Mouse (Mus musculus): ENCODE results near the gene Tctn1. TPM values are rescaled to one million over a fixed set of nuclear protein-coding genes. Genes with fewer than 3 reads are reported as not detected.

Gene Tctn1
- total and polyA plus RNA-seq, 3 experiments: 3.8 to 6.0 TPM; not detected in 1

DNA sequence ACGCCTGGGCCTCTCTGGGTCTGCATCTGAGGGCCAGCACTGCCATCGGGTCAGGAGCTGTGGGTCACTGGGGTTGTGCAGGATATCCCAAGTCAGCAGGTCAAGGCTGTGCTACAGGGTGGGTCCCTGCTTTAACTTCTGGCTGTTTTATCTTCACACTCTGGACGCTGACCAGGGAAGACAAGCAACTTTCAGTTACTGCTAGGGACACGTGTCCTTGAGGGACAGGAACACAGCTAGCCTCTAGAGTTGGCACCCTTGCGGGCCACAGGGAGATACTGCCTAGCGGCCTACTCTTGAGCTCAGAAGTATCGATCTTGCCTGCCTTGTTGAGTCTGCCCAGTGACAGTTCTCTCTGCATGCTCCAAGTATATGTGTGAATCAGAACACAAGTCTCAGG lies 24.6 kb downstream of the Tctn1 start:
- Histone ChIP-seq H3K36me3 (ENCODE audit: control insufficient read depth in 1 of 2, insufficient read depth in 2 of 2, low read length in 2 of 2) (no peaks in the 10 kb centered on the region), H3K79me2 (ENCODE audit: control insufficient read depth, insufficient read depth, low read length, poor library complexity) (no peaks in the 10 kb centered on the region), H3K4me1 (ENCODE audit: control insufficient read depth in 1 of 2, insufficient read depth in 2 of 2, low read length in 2 of 2) (no peaks in the 10 kb centered on the region), H3K9me3 (replicated peaks; ENCODE audit: insufficient read depth, low read length) (no peaks in the 10 kb centered on the region), H3K27me3 (ENCODE audit: control insufficient read depth in 1 of 2, insufficient read depth in 2 of 2, low read length in 2 of 2) (no peaks in the 10 kb centered on the region), H3K27ac (ENCODE audit: control insufficient read depth, low read depth, low read length) (no peak overlapping the region), H3K4me3 (ENCODE audit: control insufficient read depth in 1 of 2, insufficient read depth in 1 of 2, low read depth in 2 of 2, low read length in 2 of 2) (no peak overlapping the region), H3K9ac (ENCODE audit: control insufficient read depth, low read depth, low read length, poor library complexity, severe bottlenecking) (no peak overlapping the region)
- DNase-seq (ENCODE audit: low read depth, low spot score): no peak
- no peak for TF ChIP-seq TAL1 (IDR thresholded peaks at IDR 0.05; ENCODE audit: low read length)

DNA sequence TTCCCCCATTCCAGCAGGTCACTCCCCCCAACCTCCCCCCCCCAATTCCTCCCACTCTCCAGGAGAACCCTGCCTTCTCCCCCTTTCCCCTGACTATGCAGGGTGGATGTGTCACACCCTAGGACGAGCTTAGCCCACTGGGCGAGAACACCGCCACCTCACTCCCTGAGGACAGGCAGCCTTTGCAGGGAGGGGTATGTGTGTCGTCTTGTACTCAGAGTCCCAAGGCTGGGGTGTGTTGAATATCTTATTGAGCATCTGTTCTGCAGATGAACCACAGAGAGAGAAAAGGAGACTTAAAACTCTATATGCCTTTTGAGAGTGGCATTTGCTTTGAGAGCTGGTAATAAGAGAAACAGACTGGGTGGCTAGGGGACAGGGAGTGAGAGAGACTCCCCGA lies 27.1 kb downstream of the Tctn1 start:
- TF ChIP-seq NELFE (IDR thresholded peaks at IDR 0.05; ENCODE audit: low read depth, low read length) (no peak), ZMIZ1 (IDR thresholded peaks at IDR 0.05; ENCODE audit: low read depth, low read length) (no peak), CHD1 (IDR thresholded peaks at IDR 0.05; ENCODE audit: low read depth, low read length) (no peak)
- Histone ChIP-seq H3K79me2 (ENCODE audit: control insufficient read depth, insufficient read depth, low read length, poor library complexity) (no peaks in the 10 kb centered on the region), H3K9me3 (replicated peaks; ENCODE audit: insufficient read depth, low read length) (no peaks in the 10 kb centered on the region), H3K36me3 (ENCODE audit: control insufficient read depth in 1 of 2, insufficient read depth in 2 of 2, low read length in 2 of 2) (no peaks in the 10 kb centered on the region), H3K4me1 (ENCODE audit: control insufficient read depth in 1 of 2, insufficient read depth in 2 of 2, low read length in 2 of 2) (no peaks in the 10 kb centered on the region), H3K27ac (ENCODE audit: control insufficient read depth, low read depth, low read length) (no peak overlapping the region), H3K4me3 (ENCODE audit: control insufficient read depth in 1 of 2, insufficient read depth in 1 of 2, low read depth in 2 of 2, low read length in 2 of 2) (no peak overlapping the region), H3K9ac (ENCODE audit: control insufficient read depth, low read depth, low read length, poor library complexity, severe bottlenecking) (no peak overlapping the region), H3K27me3 (ENCODE audit: control insufficient read depth in 1 of 2, insufficient read depth in 2 of 2, low read length in 2 of 2) (no peaks in the 10 kb centered on the region)
- no peak for DNase-seq (ENCODE audit: low read depth, low spot score)

DNA sequence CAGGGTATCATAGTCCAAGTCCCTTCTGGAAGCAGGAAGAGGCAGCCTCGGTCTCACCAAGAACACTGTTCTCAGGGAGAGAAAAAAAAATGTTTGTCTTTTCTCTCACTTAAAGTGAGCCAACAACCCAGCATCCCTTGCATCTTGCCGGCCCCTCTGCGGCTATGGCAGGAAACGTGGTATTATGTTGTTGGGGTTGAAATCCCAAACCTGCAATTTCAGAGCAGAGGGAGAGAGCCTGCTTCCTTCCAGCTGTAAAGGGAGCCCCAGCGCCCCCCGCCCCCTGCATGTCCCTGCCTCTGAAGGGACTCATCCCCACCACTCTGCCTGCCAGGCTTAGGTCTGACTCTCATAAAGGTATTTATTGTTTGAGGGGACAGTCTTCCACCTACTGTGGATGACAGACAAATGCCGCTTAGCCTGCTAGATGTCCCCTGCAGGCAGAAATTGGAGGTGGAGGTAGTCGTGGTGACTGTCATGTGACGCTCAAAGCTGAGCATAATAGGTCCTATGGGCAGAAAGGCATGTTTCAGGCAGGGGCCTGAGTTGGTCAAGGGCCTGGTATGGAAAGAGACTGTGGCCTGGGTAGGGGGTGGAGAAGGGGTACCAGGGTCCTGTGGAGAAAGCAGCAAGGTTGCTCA lies 28.9 kb downstream of the Tctn1 start:
- no peak overlapping the region for H3K9ac ChIP-seq (ENCODE audit: control insufficient read depth, low read depth, low read length, poor library complexity, severe bottlenecking)
- H3K27ac ChIP-seq (ENCODE audit: control insufficient read depth, low read depth, low read length): no peak overlapping the region
- TF ChIP-seq BHLHE40 (IDR thresholded peaks at IDR 0.05; ENCODE audit: borderline replicate concordance, low read depth, low read length) (no peak), NELFE (IDR thresholded peaks at IDR 0.05; ENCODE audit: low read depth, low read length) (no peak), ZC3H11A (IDR thresholded peaks at IDR 0.05; ENCODE audit: low read depth, low read length) (no peak), CHD2 (IDR thresholded peaks at IDR 0.05; ENCODE audit: low read length) (no peak), UBTF (IDR thresholded peaks at IDR 0.05; ENCODE audit: borderline replicate concordance, insufficient read depth, low read depth, low read length) (no peak), RCOR1 (IDR thresholded peaks at IDR 0.05; ENCODE audit: low read depth, low read length) (no peak), ZKSCAN1 (IDR thresholded peaks at IDR 0.05; ENCODE audit: low read depth, low read length) (no peak), RAD21 (IDR thresholded peaks at IDR 0.05; ENCODE audit: low read depth, low read length) (no peak), GATA1 (IDR thresholded peaks at IDR 0.05; ENCODE audit: low read depth, low read length) (no peak), ETS1 (IDR thresholded peaks at IDR 0.05; ENCODE audit: low read depth, low read length) (no peak), TAL1 (IDR thresholded peaks at IDR 0.05; ENCODE audit: low read length) (no peak), JUND (IDR thresholded peaks at IDR 0.05; ENCODE audit: low read depth, low read length) (no peak), KAT2A (conservative IDR thresholded peaks at IDR 0.05; ENCODE audit: low read depth, low read length) (no peak), CTCF (IDR thresholded peaks at IDR 0.05 in 2 of 3, conservative IDR thresholded peaks at IDR 0.05 in 1 of 3; ENCODE audit: control insufficient read depth in 1 of 3, insufficient read depth in 1 of 3, low read depth in 2 of 3, low read length in 3 of 3, poor library complexity in 1 of 3, severe bottlenecking in 1 of 3) (no peak), SIN3A (IDR thresholded peaks at IDR 0.05; ENCODE audit: low read length) (no peak), TBP (IDR thresholded peaks at IDR 0.05; ENCODE audit: low read depth, low read length) (no peak), POLR2AphosphoS5 (IDR thresholded peaks at IDR 0.05; ENCODE audit: borderline replicate concordance, low read depth, low read length) (no peak), MYC (IDR thresholded peaks at IDR 0.05; ENCODE audit: low read depth, low read length) (no peak), MAX (IDR thresholded peaks at IDR 0.05; ENCODE audit: low read length) (no peak), USF1 (IDR thresholded peaks at IDR 0.05; ENCODE audit: low read depth, low read length) (no peak)
- no peaks in the 10 kb centered on the region for H3K27me3 ChIP-seq (ENCODE audit: control insufficient read depth in 1 of 2, insufficient read depth in 2 of 2, low read length in 2 of 2)
- no peaks in the 10 kb centered on the region for H3K4me1 ChIP-seq (ENCODE audit: control insufficient read depth in 1 of 2, insufficient read depth in 2 of 2, low read length in 2 of 2)
- H3K9me3 ChIP-seq (replicated peaks; ENCODE audit: insufficient read depth, low read length): no peaks in the 10 kb centered on the region
- no peak overlapping the region for H3K4me3 ChIP-seq (ENCODE audit: control insufficient read depth in 1 of 2, insufficient read depth in 1 of 2, low read depth in 2 of 2, low read length in 2 of 2)
- no peak for DNase-seq (ENCODE audit: low read depth, low spot score)
- no peaks in the 10 kb centered on the region for H3K36me3 ChIP-seq (ENCODE audit: control insufficient read depth in 1 of 2, insufficient read depth in 2 of 2, low read length in 2 of 2)
- H3K79me2 ChIP-seq (ENCODE audit: control insufficient read depth, insufficient read depth, low read length, poor library complexity): no peaks in the 10 kb centered on the region

All from MEL (cell line).